Mouse (Mus musculus) R1 (cell line): ENCODE measurements at regions not wholly inside any gene's neighbourhood (a gene's known extent, or its start where the extent isn't known, plus 50 kb on each side); places are given as distances from the start of the nearest gene placed in this dataset.

Source experiments
- DNase-seq: peaks from one replicate; pipeline ENCODE4 v3.0.0-alpha.2; 2018; ENCODE audit warnings: low read depth, low spot score

- peak; percentile 96 for DNase-seq
These were observed 126.3 kb upstream of the Thpo start for GRCm38 (mm10) chr16:20860606-20861005.

- peak; percentile 58 for DNase-seq
These were observed 120.4 kb upstream of the Thpo start for GRCm38 (mm10) chr16:20854696-20855213.

GRCm38 (mm10) chr16:20838151-20838550 lies 103.8 kb upstream of the Thpo start:
- peak; percentile 80 for DNase-seq

- DNase-seq = peak; percentile 89
These were observed 102.6 kb upstream of the Thpo start for GRCm38 (mm10) chr16:20836866-20837265.

- DNase-seq = peak; percentile 81
These were observed 99.5 kb upstream of the Thpo start for GRCm38 (mm10) chr16:20833838-20834237.

- DNase-seq = peak; percentile 69
These were observed 99.0 kb upstream of the Thpo start for GRCm38 (mm10) chr16:20833301-20833700.

GRCm38 (mm10) chr16:20829732-20830435 lies 95.6 kb upstream of the Thpo start:
- peak; percentile 94 for DNase-seq

GRCm38 (mm10) chr16:20828996-20829731 lies 94.9 kb upstream of the Thpo start:
- DNase-seq = peak; percentile 93

GRCm38 (mm10) chr16:20824226-20824625 lies 89.9 kb upstream of the Thpo start:
- DNase-seq = no peak

- peak; percentile 20 for DNase-seq
These were observed 86.6 kb upstream of the Thpo start for GRCm38 (mm10) chr16:20820939-20821338.

GRCm38 (mm10) chr16:20819568-20819967 lies 85.3 kb upstream of the Thpo start:
- peak; percentile 57 for DNase-seq

- peak; percentile 87 for DNase-seq
These were observed 84.4 kb upstream of the Thpo start for GRCm38 (mm10) chr16:20818711-20819189.

- DNase-seq = peak; percentile 76
These were observed 80.7 kb upstream of the Thpo start for GRCm38 (mm10) chr16:20814976-20815375.

GRCm38 (mm10) chr16:20814240-20814639 lies 79.9 kb upstream of the Thpo start:
- peak; percentile 52 for DNase-seq

- DNase-seq = peak; percentile 44
These were observed 77.7 kb upstream of the Thpo start for GRCm38 (mm10) chr16:20812025-20812424.

GRCm38 (mm10) chr16:20810322-20810721 lies 76.0 kb upstream of the Thpo start:
- no peak for DNase-seq

GRCm38 (mm10) chr16:20808263-20808662 lies 74.0 kb upstream of the Thpo start:
- no peak for DNase-seq

GRCm38 (mm10) chr16:20806739-20807138 lies 72.4 kb upstream of the Thpo start:
- no peak for DNase-seq

GRCm38 (mm10) chr16:20805793-20806192 lies 71.5 kb upstream of the Thpo start:
- DNase-seq = no peak

- DNase-seq = peak; percentile 96
These were observed 70.8 kb upstream of the Thpo start for GRCm38 (mm10) chr16:20805086-20805485.

- DNase-seq = peak; percentile 95
These were observed 70.3 kb upstream of the Thpo start for GRCm38 (mm10) chr16:20804601-20805017.

GRCm38 (mm10) chr16:20803278-20803930 lies 69.1 kb upstream of the Thpo start:
- DNase-seq = peak; percentile 58
